Mouse (Mus musculus) heart, postnatal 4 days (tissue): ENCODE measurements around the gene Alox12. TPM values are rescaled to one million over a fixed set of nuclear protein-coding genes. Genes with fewer than 3 reads are reported as not detected.
A peak's percentile ranks its signal among the peaks of the same experiment; 100 is the strongest.

Experiments
- DNase-seq: peaks from one replicate; pipeline ENCODE4 v3.0.0; 2021
- total RNA-seq, 2 experiments: library from RNA; stranded (reverse); gene quantifications; 2 replicates each; pipeline ENCODE4 v1.2.3; 2021

The Alox12 gene
- total RNA-seq, 2 experiments from 2014 or later: 2.8 to 3.0 TPM

DNA sequence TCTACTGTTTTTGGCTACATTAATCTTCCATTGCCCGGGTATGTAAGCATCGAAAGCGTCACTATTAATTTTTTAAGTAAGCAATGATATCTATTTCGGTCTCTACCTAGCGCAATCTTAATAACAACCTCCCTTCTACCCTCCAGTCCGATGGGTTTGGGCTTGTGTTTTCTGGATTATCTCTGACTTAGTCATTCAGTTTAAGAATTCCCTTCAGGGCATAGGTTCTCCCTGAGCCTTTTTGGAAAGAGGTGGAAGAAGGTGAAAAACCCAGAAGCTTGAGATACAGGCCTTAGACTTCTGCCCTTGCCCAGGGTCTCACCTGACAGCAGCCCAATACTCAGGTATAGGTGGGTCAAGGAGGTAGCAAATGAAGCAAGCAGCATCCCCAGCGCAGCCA lies 35.3 kb downstream of the Alox12 start:
- DNase-seq: no peak

DNA sequence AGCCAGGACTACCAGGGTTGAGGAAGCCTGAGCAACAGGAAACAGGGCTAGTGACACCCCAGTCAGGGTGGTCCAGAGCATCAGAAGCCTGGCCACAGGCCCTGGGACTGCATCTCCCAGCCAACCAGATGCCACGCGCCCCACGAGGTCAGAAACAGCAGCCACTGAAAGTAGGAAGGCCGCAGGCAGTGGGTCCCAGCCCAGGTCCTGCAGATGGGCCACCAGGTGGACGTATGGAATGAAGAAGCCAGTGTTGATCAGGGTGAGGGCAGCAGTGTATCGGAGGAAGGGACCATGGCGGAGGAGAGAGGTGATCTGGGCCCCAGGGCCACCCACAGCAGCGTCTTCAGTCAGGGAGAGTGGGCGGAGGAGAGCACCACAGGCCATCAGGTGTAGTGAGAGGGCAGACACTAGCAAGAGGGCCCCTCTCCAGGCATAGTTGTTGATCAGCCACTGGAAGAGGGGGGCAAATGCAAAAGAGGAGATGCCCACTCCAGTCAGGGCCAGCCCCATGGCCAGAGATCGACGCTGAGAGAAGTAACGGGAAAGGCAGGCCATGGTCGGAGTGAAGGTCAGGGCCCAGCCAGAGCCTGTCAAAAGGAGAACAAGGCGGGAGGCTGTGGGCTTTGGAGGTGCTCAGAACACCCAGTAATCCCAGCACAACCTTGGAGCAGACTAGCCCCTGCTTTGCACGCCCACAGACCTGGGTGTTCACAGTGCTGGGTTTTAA lies 36.2 kb downstream of the Alox12 start:
- no peak for DNase-seq

DNA sequence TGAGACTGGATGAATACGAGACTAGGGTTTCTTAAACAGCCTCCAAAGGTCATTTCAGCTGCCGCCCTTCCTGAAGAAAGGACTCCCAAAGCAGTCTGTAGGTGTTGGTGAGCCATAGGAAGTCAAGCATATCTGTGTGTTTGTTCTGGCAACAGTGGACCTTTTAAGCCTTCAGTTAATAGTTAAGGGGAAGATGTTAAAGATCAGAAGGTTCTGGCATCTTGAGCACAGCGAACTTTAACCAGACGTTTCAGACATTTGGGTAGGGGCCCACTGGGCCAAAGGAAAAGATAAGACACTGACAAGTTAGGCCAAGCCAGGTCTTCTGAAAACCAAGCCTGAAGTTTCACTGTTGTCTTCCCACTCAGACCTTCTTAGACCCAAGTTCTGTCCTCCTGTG lies 37.1 kb downstream of the Alox12 start:
- DNase-seq: no peak

DNA sequence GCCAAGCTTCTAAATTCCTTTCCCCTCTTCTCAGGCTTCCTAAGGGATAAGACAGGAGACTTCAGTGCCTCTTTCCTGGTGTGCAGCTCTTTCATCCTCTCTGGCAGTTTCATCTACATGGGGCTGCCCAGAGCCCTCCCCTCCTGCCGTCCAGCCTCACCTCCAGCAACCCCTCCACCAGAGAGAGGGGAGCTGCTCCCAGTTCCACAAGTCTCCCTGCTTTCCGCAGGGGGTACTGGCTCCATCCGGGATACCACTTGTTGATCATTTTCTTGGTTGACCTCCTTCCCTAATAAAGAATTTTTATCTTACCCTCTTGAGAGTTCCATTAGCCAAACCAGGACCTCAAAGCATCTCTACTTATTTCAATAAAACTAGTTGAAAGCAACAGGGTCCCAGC lies 39.0 kb downstream of the Alox12 start:
- DNase-seq: no peak

DNA sequence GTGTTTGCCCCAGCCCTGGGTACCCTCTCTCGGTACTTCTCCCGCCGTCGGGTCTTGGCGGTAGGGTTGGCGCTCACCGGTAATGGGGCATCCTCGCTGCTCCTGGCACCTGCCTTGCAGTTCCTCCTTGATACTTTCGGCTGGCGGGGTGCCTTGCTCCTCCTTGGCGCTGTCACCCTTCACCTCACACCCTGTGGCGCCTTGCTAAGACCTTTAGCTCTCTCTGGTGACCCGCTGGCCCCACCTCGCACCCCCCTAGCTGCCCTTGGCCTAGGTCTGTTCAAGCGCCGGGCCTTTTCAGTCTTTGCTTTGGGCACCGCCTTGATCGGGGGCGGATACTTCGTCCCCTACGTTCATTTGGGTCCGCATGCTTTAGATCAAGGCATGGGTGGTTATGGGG lies 39.9 kb downstream of the Alox12 start:
- no peak for DNase-seq

DNA sequence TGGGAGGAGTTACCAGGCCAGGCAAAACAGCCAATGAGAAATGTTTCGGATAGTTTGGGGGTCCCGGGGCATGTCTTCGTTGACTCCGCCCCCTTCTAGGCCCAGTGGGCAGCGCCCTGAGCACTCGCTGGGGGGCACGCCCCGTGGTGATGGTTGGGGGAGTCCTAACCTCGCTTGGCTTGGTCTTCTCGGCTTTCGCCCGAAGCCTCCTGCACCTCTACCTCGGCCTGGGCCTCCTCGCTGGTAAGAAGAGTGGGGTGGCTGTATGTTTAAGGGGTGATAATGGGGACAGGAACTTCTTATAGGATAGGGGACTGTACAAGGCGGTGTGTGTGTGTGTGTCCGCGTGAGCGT lies 40.3 kb downstream of the Alox12 start:
- DNase-seq: peak; percentile 16

DNA sequence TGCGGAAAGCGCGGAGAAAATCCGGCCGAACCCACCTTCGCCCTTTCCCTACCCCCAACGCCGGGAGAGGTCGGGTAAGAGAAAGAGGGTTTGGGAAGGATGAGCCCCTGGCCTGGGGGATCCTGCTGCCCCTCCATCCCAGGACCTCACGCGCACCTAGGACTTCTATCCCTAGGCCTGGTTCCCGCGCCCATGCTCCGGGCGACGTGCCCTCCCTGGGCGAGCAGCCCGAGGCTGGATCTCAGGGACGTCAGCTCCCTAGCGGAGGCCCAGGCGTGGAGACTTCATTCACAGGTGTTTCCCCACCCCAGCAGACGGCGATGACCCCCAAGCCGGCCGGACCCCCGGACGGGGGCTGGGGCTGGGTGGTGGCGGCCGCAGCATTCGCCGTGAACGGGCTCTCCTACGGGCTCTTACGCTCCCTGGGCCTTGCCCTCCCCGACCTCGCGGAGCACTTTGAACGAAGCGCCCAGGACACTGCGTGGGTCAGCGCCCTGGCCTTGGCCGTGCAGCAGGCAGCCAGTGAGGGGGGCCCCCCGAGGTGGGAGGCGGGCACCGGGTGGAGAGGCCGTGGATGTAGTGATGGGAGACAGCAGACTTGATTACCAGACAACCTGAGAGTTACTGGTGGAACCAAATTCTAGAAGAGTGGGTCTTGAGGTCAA lies 40.8 kb downstream of the Alox12 start:
- DNase-seq: peak; percentile 17

DNA sequence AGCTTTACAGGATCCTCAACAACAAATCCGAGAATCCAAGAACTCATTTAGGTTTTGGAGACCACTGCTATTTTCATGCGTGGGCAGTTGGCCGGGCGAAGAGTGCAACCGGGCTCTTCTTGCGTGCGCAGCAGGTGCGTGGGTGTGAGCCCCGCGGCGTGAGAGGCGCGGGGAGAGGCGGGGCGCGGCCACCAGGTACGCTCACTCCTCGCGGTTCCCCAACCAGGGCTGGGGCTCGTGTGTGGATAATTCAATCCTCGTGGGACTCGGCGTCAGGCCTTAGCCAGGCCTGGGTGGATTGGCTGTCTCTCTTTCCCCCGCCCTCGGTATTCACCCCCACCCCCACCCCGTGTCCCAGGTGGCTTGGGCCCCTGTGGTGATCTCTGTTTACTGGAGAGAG lies 41.4 kb downstream of the Alox12 start:
- DNase-seq: no peak

DNA sequence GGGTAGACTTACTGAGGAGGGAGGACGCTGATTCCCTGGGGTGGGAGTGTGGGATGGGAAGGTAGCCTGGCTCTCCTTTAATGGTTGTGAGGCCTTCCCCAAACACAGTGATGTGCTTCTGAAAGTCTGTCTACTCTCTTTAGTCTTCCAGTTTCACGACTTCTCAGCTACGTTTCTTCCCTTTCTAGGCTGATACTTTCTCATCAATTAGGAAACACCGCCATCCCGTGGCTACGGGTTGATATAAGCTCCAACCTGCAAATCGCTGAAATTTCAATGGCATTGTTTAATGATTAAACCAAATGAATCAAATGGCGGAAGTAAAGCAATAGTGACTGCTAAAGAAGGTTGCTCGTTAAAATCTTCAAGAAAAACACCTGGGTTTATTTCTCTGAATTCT lies 42.3 kb downstream of the Alox12 start:
- peak; percentile 76 for DNase-seq

DNA sequence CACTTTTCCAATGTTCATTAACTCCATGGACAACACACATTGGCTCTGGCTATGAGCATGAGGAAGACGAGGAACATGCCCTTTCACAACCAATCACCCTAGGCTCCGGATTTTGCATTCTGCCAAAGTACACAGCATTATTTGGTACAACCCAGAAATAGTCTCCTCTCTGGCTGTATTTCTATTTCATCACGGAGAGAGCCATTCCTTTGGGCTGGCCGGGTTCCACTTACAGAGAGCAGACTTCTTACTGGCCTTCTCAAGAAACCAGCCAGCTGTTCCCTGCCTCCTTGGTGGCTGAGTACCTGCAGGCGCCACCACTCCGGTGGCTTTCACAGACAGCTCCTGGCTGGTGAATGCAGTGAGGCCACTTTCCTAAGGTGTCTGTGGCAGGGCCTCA lies 42.7 kb downstream of the Alox12 start, which contains the start of gene Slc16a11:
Gene Slc16a11 (plus strand): TSS at position 330 of the 400 bp plus-strand sequence.
- DNase-seq: no peak

DNA sequence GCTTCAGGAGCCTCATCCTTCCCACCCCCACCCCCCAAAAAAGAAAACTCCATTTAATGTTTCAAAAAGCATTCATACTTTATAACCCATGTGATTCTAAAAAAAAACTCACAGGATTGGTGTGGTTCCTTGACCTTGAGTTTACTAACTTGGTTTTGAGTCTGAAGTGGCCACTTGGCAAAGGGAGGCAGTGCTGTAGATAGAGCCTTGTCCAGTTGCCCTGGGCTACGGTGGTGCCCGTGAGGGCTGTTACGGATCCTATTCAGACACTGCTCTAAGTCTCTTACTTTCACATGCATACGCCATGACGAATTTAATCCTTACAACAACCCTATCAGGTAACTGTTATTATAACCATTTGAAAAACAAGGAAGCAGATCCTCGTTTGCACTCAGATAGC lies 43.2 kb downstream of the Alox12 start:
- DNase-seq: no peak

DNA sequence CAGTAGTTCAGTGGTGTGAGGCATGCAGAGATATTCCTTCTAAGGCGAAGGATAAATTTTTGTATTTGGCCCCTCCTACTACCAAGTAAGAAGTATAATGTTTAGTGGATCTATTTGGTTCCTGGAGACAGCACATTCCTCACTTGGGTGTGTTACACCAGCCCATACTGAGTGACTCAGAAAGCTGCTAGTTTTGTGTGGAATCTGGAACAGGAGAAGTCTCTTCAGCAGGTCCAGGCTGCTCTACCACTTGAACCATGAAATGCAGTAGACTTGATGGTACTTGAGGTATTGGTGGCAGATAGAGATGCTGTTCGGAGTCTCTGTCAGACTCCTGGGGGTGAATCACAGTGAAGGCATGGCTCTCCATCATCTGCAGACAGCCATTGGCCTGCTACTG lies 44.5 kb downstream of the Alox12 start:
- DNase-seq: no peak

DNA sequence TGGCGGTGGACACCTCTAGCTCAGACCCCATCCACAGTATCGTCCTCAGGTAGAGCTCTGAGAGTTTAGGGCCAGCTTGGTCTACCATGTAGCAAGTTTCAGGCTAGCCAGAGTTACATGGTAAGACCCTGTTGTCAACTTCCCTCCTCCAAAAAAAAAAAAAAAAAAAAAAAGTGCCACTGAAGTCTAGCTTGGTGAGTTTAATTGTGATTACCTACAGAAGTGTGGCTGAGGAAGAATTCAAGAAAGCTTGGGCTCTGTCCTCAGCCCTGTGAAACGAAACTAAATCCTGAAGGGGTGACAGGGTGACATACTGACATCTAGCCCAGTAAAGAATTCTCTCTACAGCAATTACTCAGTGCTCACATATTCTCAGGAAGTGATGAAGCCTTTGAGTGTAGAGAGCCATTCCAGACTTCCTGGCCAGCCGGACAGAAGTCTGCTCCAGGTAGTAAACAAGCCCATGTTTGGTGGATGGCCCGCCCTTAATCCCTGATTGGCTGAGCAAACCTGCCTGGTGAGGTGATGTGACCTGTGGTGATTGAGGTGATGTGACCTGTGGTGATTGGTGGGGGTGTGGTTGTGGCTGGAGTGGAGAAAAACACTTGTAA lies 46.3 kb downstream of the Alox12 start:
- DNase-seq: no peak

DNA sequence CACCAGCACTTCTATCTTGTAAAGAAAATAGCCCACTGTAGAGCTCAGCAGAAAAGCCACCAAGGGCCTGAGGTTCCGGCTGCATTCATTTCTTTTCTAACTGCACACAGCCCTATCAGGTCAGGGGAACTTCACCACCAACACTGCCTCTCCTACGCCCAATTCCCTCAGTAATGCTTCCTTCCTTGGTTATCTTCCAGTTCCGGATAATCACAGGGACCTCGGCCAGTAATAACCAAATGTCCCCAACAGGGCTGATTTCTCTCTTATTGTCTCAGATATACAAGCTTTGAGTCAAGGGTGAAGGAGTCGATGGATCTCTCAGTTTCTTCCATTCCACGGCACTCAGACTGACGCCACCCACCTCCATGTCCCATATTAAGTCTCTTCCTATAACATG lies 47.9 kb downstream of the Alox12 start:
- DNase-seq: no peak

DNA sequence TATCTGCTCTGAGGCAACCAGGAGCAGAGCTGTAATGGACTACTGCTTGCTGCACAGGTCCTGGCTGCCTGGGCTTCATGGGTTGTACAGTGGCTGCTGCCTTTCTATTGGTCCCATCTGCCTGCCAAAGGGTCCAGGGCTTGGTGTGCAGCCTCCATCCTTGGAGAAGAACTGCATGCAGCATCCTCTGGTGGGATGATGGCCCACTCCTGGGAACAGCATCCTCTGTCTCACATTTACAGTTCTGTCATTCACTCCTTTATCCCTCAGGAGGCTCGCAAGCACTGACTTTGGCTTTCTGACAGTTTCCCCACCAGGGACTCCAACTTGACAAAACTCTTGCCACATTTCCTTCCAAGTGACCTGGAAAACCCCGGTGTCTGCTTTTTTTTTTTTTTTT lies 48.4 kb downstream of the Alox12 start:
- DNase-seq: no peak

DNA sequence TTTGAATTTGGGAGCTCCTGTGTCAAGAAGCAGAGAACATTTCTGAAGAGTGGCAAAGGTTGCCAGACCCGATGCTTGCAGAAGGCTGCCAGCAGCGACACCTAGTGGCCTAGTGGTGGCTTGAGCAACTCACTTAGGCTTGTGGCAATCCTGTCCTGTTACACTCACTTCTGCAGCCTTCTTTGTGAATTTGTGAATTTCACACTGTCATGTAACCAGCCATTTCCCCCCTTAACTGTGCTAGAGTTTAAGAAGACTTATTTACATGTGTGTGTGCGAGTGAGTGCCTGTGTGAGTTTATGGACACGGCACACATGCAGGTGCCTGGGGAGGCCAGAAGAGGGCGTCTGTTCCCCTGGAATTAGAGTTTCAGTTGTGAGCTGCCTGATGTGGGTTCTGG lies 53.5 kb downstream of the Alox12 start:
- peak; percentile 88 for DNase-seq

DNA sequence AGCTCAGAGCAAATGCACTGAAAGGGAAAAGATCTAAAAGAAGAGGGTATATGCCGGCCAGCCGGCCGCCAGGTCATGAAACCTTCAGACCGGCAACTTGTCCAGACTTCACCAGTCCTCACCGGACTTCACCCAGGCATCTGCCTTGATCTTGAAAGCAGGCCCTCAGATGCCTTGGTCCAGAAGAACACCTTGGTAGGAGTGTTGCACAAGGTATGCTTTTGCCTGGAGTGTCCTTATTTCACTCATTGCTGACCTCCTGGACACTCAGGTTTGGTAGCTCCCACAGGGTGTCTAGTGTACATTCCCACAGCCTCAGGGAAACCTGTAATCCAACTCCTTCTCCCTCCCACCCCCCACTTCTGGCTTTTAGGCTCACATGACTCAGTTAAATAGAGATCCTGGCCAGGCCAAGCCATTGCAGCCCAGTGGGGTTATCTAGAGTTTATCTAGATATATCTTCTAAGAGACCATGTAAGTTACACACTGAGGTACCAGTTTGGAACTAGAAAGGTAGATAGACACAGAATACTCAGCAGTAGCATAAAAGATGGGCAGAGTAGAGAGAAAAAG lies 55.0 kb downstream of the Alox12 start:
- no peak for DNase-seq

DNA sequence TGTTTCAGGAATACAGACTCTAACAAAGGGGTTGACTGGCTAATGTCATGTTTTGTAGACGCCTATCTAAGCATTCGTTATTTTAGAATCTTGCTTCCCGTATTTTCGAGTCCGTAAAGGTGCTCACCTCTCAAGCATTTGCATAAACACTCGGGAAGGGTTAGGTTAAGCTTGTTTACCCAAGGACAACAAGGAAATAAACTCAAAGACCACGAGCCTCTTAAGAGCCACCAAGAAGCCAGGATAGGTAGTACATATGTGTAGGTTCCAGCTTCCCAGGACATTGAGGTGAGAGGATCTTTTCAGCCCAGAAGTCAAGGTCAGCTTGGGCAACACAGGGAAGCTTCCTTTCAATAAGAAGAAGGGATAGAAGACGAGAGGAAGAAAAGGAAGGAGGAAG lies 56.0 kb downstream of the Alox12 start:
- DNase-seq: no peak

DNA sequence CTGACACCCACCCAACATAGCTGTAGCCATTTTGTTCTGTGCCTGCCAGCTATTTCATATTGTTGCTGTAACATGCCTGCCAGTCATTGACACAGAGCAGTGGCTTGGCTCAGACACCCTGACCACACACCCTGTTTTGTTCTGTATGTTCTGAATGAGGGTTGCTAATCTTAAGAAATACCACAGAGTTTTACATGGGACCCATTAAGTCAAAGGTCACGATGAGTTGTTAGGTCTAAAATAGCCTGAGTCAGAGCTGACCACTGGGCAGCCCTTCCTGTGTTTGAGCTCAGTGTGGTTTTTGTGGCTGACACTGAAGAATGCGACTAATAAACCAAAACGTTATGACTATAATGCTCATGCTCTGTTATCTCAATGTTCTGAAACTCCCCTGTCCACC lies 56.8 kb downstream of the Alox12 start:
- no peak for DNase-seq

DNA sequence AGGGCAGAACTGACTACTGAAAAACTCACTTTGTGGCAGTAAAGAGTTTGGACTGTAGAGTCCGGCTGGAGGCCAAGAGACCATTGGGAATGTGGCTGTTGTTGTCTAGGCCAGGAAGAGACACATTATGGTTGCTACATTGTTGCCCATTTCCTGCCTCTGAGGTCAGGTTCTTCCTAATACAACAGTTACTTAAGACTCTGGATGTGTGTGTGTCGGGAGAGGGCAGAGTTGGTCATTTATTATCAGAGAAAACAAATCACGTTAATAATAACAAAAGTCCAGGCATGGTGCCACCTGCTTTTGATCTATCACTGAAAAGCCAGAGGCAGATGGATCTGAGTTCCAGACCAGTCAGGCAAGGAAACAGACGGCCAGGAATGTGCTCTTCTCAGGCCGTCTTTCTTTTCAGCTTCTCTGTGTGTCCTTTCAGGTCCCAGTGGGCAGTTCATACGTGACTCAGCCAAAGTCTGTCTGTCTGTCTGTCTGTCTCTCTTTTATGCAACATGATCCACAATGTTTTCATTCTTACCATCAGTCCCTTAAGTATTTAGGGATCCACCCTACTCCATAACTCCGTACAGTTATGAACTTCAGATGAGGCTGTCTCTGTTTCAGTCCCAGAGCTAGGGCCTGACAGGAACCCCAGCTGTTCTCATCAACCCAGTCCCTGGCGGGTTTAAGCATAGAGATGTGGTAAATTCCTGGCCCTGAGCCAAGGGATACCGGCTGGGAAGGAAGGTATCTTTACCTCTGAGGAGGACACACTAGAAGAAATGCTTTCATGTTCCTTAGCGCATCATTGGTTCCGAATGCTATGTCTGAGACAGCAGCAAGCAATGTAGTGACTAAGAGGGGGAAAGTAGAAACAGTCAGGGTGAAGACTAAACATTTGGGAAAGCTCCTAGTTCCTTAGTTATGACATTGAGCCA lies 61.5 kb downstream of the Alox12 start:
- DNase-seq: no peak

DNA sequence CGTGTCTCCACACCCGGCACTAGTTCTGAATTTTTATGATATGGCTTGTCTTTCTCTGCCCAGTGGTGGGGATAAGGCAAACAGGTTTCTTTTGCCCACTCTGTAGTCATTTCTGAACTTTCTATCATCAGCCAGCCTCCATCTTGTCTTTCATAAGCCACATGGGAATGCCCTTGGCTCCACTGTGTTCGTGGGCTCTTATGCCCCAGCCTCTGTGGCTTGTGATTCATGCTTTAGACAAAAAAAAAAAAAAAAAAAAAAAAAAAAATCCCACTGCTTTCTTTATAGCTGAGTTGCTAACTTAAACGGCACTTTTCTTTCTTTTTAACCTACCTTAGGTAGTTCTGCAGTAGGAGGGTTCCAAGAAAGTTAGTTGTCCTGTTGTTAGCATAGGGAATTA lies 63.0 kb downstream of the Alox12 start:
- no peak for DNase-seq
